Mouse (Mus musculus): ENCODE measurements around the gene Kirrel3.

Kirrel3 gene

DNA sequence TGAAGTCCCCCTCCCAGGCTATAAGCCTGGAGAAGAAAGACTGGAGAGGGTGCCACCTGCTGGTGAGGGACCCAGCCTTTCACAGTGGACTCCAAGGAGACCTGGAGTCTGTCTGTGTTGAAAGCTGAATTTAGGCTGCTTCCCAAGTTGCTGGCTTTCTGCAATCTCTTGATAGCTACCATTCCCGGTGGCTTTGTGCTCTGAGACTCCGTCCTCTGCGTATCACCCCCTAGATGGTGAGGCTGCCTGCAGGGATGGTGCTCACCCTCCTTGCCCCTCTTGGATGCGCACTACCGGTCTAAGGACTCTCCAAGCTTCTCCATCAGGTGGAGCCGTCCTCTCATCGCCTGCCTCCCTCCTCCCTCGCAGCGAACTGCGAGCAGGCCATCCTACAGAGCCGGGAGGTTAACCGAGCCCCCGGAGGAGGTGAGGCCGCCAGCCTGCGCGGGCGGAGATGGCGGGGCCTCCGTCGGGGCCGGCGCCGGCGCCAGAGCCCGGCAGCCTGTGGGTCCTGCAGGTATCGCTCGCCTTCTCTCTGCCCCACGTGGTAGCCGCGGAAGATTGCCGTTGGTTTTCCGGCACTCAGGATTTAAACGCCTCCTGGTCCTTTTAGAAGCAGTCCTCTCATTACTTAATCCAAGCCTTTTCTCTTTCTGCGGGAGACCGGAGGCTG lies at the start of gene Kirrel3:
Gene Kirrel3, plus strand, starts transcription at position 136 of the 673 bp plus-strand sequence.
- DNase-seq (ENCODE audit: extremely low spot score, low read depth, low spot score): no peak

DNA sequence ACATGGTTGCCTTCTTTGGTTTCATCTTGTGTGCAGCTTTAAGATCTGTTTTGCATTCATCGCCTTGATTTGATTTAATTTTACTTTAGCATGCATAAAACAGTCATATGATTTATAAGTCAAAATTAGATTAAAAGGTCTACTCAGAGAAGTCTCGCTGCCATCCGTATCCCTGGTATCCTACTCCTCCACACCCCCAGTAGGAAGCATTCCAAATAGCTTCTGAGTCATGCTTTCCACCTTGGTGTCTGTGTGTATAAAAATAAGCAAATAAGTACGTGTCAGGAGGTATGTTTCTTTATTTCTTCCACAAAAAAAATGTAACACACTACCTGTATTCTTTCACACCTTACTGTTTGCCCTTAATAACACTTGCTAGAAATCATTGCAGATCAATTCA lies 45.0 kb upstream of the Kirrel3 start:
- no peak for DNase-seq (ENCODE audit: extremely low spot score, low read depth, low spot score)

DNA sequence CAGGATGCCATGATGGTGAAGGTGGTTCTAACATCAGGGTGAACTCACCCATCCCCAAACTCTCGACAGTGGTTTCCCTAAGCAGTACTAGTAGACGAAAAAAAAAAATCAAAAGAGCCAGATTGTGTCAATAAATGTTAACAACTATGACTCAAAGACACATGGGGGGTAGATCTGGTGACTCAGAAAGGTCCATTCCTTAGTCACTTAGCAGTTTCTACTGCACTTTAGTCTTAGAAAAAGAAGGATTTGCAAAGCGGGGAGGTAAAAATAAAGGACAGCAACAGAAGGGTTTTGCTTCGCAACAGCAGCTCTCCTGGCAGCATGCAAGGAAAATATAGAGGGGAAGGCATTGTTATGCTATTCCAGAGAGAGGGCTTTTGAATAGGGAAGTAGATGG lies 41.7 kb upstream of the Kirrel3 start:
- no peak for DNase-seq (ENCODE audit: extremely low spot score, low read depth, low spot score)

DNA sequence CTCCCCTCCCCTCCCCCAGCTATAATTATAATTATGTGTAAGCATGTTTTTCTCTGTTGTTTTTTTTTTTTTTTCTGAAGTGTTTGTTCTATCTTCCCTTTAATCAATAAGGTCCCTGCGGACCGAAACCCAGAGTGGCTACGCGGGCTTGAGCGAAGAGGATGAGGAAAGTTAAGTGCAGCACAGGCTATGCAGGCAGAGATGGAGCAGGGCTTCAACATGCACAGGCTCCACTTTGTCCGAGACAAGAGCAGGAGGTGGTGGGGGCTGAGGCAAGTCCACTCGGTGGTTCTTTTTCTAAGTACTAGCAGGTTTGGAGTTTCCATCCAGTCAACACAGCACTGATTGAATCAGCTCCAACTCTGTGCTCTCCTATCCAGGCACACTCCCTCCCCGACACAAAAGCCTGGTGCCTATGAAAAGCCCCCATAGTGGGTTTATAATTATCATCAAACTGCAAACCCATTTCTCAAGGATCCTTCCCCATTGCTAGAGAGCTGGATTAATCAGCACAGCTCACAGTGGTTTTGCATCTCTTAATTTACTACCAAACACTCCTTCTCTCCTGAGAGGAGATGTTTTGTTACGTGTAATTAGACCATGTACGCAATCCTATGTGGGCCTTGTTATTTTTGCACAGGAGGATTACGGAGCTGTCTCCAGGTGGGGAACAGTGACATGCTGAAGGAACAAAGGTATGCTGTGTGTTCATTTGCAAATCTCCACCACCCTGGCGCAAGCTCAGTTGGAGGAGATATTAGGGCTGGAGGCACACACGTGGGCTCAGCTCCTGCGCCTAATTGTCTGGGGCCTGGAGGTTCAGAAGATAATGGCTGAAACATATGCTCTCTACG lies 39.0 kb upstream of the Kirrel3 start:
- no peak for DNase-seq (ENCODE audit: extremely low spot score, low read depth, low spot score)

DNA sequence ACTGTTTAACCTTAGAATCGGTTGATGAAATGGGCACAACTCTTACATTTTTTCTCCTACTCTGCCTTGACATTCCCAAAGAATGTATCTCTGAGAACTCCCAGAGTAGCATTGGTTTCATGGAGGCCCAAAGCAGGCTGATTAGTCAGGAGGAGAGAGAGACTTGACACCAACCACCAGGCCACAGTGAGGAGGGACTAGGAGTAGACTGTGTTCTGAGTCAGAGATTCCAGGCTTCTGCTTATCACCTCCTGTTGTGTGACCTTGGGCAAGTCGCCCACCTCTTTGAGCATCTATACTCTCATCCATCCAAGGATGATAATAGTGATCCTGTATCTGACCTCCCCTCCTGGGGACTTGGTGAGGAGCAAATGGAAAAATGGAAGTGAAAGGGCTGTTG lies 38.0 kb upstream of the Kirrel3 start:
- DNase-seq (ENCODE audit: extremely low spot score, low read depth, low spot score): no peak

DNA sequence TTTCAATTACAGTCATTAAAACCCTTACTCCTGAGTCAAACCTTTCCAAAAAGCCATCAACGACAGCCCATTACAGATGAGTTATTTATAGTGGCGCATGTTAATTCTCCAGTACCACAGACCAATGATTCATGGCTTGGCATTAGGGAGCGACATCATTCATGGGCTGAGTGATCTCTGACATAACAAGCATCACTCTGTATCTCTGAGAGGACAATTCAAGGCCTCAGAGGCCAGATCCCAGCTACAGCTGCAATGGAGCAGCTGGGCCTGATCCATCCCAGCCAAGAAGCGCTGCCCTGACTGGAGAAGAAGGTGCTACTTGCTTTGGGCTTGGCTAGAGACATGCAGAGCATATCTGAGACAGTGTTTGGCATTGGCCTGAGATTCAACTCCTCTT lies 37.2 kb upstream of the Kirrel3 start:
- no peak for DNase-seq (ENCODE audit: extremely low spot score, low read depth, low spot score)

DNA sequence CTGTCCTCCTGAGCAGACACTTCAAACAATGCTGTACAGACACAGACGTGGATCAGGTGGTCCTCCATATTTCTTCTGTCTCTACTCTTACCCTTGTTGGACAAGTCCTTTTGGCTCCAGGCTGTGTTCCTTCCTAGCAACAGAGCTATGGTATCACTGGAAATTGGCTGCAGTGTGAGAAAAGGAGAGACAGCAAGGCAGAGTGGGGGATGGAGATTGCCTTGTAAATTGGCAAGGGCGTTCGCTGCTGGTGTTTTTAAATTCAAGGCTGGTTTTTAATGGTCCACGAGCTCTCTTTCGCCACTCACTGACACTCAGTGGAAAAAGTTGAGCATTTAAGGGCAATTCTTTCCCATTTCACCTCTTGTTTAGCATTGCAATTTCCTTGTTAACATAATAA lies 27.5 kb upstream of the Kirrel3 start:
- DNase-seq (ENCODE audit: extremely low spot score, low read depth, low spot score): no peak

DNA sequence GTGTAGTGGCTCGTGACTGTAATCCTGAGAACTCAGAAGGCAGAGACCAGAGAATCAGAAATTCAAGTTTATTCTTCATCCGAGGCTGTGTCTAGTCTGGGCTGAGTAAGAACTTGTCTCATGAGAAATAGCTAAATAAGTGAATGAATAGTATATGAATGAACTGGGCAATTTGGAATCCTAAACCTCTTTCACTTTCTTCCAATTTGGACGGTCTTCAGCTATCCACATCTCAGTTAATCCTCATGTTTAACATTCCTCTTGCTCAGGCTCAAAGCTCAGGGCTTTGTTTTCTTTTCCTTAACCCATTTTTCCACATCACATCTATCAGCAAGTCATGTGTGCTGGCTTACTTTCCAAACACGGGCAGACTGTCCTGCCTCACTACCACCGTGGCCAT lies 25.7 kb upstream of the Kirrel3 start:
- no peak for DNase-seq (ENCODE audit: extremely low spot score, low read depth, low spot score)

DNA sequence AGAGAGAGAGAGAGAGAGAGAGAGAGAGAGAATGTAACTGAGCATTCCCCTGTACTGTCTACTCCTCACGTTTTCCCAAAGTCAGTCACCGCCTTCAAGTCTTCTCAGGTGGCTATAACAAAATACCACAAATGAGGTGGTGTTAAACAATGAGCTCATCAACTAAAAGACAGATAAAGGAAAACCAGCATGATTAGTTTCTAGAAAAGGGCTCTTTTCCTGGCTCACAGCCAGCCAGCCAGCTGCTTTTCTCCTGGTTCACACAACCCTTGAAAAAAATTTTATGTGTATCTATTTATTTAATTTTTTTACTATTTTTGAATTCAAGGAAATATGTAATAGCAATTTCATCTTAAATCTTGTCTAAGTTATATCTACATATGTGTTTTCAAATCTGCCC lies 22.0 kb upstream of the Kirrel3 start:
- DNase-seq (ENCODE audit: extremely low spot score, low read depth, low spot score): no peak

DNA sequence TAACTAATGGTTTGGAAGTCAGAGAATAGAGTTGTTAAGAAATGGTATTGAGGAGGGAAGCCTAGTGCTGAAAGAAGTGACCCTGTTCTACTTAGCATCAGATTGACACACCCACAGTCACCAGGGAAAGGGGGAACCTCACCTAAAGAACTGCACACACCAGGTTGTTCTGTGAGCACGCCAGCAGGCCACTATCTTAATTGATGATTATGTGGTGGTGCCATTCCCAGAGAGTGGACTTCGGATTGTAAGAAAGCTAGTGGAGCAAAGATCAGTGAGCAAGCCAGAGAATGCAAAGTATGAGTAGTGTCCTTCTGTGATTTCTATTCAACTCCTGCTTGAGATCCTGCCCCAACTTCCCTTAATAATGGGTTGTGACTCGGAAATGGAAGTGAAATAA lies 19.6 kb upstream of the Kirrel3 start:
- no peak for DNase-seq (ENCODE audit: extremely low spot score, low read depth, low spot score)

DNA sequence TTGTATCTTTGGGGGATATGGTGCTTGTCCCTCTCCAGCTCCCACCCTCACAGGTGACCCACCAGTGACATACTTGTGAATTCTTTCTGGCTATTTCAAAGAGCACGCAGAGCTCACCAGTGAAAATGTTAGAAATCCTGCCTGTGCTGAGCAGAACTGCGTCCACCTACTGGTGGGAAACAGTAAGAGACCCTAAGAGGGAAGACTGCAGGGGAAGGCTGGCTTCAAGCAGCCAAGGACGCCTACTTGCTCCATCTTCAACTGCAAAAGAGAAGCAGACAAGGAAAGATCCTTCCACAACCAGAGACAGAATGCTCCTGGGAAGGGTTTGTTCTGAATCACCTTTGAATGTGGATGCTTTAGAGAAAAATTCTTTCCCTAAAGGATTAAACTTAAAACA lies 16.5 kb upstream of the Kirrel3 start:
- no peak for DNase-seq (ENCODE audit: extremely low spot score, low read depth, low spot score)

DNA sequence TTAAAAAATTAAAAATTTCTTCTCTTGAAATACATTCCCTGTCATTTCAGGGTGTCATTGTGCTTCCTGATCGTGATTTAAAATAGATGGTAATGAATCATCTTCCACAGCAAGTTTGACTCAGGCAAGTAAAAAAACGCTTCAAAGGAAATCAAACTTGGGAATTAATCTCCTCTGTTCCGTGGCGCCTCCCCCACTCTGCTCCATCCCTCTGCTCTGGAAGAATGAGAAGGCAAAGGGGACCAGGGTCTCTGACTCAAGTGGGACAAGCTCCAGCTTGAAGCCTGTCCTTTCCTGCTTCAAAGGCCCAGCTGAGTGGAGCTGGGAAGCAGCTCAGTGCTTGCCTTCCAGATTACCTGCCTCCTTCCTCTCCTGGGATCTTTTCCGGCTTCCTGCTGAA lies 9.5 kb upstream of the Kirrel3 start:
- DNase-seq (ENCODE audit: extremely low spot score, low read depth, low spot score): no peak

DNA sequence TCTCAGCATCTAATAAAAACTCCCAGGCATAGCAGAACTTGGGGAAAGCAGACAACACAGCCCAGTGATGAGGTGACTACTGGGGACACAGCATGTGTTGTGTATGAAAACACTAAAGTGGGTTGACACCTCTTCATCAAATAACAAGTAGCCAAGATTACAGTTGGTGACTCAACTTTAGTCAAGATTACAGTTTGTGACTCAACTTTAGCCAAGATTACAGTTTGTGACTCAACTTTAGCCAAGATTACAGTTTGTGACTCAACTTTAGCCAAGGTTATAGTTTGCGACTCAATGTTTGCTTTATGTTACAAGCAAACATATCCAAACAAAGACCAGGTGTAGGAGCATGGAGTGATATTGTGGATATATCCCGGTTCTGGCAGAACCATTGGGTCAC lies 7.2 kb upstream of the Kirrel3 start:
- no peak for DNase-seq (ENCODE audit: extremely low spot score, low read depth, low spot score)

DNA sequence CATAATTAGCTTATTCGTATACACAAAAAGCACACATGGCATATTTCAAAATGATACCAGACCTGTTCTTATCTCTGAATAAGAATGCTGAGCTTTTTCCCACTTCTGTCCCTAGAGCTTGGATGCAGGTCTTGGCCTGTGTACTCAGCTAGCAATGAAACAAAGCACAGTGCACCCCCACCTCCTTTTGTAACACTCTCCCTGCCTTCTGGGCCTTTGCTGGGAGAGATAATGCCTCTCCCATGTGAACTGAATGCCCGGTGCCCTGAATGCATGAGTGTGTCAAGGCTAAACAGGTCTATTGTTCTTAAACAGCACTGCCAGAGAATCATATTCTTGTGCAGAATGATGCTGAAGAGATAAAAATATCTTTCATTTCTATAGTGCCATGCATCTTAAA lies 2.5 kb upstream of the Kirrel3 start:
- DNase-seq (ENCODE audit: extremely low spot score, low read depth, low spot score): no peak

DNA sequence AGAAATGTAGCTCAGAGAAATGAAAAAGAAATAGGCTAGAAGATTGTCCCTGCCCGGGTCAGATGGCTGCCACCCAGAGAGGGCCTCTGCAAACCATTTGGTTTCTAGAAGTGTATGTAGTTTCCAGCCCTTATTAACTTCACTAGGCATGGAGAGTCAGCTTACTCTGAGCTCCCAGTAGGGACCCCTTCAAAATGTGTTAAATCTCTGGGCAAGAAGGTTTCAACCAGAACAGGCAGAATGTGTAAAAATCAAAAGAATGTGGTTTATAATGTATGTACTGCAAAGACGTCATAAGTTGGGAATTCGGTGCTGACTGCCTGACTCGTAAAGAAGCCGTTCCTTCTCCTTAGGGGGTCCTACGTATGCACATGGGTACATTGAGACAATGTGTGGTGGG lies 1.0 kb upstream of the Kirrel3 start:
- DNase-seq (ENCODE audit: extremely low spot score, low read depth, low spot score): no peak

DNA sequence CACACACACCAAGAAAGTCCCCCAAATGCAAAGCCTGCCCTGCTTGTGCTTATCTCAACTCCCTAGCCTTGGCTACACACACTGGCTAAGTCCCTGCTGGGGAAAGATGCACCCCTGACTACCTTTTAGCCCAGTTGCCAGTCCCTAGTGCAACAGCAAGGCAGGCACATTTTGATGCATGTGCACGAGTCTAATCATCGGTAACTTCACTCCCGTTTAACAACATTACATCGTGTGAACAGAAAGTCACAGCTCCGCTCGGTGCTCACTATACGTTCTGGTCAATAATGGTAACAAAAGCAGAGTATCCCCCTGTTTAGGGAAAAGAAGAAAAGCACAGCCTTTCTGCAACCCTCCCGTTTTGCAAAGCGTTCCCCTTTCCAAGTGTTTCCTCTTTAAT lies 2.6 kb downstream of the Kirrel3 start:
- no peak for DNase-seq (ENCODE audit: extremely low spot score, low read depth, low spot score)

DNA sequence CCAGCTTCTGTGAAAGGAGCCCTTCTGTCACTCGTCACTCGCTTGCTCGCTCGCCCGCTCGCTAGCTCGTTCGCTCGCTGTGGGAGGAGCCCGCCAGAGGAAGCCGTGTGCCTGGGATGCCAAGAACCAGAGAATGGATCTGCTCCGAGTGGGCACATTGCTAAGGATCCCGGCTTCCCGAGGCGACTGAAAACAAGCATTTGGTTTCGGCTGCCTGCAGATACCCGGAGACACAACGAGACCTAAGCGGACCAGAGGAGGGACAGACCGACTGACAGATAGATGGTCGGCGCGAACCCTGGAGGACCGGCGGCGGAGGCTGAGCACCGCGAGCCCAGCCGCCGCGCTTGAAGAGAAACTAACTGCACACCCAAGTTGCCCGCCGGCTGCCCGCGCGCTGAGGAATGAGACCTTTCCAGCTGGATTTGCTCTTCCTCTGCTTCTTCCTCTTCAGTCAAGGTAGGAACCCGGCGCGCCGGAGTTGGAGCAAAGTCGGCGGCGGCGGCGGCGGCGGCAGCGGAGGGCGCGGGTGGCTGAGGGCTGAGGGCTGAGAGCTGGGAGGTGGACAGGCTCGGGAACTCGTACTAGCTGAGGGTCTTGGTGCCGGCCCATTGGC lies 3.1 kb downstream of the Kirrel3 start:
- DNase-seq (ENCODE audit: extremely low spot score, low read depth, low spot score): no peak

DNA sequence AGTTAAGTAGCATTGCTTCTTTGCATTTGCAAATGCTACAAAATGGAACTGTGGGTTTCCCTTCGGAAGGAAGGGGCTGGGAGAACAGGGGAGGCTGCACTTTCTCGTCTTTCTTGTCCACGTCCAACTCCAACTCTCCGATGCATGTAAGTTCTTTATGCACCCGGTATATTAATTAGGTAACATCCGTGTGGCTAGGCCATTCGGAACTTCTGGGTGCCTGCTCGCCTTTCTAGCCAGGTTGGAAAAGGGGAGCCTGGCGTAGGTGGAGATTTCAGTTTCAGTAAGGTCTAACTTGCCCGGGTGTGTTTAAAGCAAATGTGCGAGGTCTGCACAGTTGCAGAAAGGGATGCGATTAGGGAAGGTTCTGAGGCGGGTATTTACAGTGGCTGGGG lies 3.6 kb downstream of the Kirrel3 start:
- no peak for DNase-seq (ENCODE audit: extremely low spot score, low read depth, low spot score)

DNA sequence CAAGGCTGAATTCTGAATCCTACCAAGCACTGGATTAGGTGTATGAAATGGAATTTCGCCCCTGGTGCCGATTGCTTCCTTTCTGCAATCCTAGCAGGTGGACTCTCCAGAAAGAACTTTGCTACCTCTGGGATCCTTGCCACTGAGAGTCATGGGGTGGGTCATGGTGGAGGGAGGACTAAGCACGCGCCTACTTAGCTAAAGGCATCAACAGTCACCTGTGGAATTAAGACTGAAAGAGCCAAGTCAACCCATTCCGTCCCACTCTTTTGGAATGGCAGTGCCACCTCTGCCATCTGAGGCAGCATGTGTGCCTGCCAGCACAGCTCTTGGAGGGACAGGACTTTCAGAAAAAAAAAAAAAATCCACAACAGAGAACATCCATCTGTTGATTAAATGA lies 4.1 kb downstream of the Kirrel3 start:
- DNase-seq (ENCODE audit: extremely low spot score, low read depth, low spot score): no peak

DNA sequence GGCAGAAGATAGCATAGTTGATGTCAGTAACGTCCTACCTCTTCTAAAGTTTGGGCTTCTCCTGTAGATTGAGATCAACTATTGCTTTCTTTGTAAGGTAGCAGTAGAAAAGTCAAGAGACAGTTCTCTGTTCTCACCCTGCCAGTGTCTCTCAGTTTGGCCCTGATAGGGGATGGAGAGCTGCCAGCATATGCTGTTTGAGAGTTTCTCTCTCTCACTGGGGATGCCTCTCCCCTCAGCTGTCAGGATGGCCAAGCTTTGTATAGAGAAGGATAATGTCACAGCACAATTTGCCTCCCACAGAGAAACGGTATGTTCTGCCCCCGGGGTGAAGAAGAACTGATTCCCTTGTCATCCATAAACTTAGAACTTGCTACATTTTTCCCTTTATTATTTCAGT lies 6.4 kb downstream of the Kirrel3 start:
- DNase-seq (ENCODE audit: extremely low spot score, low read depth, low spot score): no peak

DNA sequence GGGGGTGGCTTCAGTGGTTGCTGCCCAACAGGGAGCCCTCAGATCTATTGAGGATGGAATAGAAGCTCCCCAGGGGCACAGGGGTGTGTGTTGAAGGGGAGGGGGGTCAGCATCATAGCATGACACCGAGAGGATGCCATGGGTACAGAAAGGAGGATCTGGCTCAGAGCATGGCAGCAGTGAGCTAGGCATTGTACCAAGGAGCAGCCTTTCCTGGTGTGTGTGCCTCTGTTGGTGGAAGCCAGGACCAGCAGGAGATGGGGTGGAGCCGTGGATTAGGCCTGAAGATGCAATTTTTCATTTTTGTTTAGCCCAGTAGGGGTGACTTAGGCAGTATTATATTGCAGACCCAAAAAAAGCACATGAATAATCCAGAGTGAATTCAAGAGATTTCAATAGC lies 7.9 kb downstream of the Kirrel3 start:
- no peak for DNase-seq (ENCODE audit: extremely low spot score, low read depth, low spot score)

DNA sequence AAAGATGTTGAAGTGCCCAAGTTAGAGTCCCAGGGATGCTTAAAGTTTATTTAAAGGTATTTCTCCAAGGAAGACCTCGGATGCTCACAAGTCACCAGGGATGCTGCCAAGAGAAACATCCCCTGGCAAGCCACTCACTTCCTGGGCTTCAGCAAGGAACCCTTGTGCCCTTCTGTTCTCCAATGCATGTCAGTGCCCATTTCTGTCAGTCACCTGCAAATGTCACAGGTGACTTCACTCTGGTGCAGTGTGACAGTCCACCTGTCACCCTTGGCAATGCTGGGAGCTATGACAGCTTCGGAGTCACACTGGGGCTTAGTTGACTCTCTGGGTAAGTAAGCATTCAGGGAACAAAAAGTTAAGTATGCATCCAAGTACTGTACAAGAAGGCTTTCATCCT lies 12.4 kb downstream of the Kirrel3 start:
- DNase-seq (ENCODE audit: extremely low spot score, low read depth, low spot score): no peak

Data from hindlimb bud, embryonic 11.5 days (tissue).